Mouse (Mus musculus): ENCODE measurements around the gene Pxylp1. TPM values are rescaled to one million over a fixed set of nuclear protein-coding genes. Genes with fewer than 3 reads are reported as not detected.

The Pxylp1 gene
- polyA plus RNA-seq, 1 experiment from 2014 or later = 41.3 TPM

DNA sequence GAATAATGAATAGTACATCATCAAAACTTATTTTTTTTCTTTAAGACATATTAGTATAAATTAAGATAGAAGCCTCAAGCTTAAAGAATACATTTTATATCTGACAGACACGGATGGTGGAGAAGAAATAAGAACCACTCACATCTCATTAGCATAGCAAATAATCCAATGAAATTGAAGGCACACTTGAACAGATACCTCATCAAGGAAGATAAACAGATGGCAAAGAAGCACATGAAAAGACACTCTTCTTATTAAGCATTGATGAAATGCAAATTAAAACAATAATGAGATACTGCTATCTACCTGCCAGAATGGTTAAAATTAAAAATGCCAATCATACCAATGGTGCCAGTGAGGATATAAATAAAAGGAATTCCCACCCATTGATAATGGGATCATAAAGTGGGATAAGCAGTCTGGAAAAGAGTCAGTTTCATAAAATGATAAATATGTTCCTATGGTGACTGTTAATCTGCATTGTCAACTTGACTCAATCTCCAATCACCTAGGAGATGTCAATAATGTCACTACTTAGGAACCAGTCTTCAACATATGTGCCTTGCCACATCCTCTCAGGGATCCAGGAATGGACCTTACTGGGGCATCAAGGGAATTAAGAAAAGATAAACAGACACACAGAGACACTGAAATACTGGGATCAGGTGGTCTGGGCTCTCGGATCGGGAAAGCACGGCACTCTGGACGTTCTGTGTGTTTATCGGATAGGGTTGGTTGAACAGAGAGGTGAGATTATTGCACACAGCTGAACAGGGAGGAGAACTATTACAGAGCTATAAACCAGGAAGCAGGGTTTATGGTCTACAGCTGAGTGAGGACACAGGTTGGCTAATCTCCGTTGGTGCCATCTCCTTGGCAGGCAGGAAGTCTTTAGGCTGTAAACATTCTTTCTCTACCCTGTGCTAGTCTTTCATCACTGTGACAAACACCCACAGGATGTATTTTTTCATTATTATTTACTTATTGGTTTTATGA, 12.2 kb upstream of the Pxylp1 start:
- no peak for ATAC-seq (ENCODE audit: insufficient number of reproducible peaks, insufficient read depth, low FRiP score, low read depth)
- no peaks in the 10 kb centered on the region for H3K27me3 ChIP-seq (ENCODE audit: control insufficient read depth, insufficient read depth, low read length)
- H3K9ac ChIP-seq (ENCODE audit: low read length) = no peak overlapping the region
- H3K4me1 ChIP-seq (ENCODE audit: control insufficient read depth in 2 of 2, insufficient read depth in 2 of 2, low read length in 2 of 2) = peaks cover 3 to 6% of the 10 kb centered on the region in 2 experiments; a peak in 2 of 4 replicates
- H3K9me3 ChIP-seq (ENCODE audit: control insufficient read depth, low read length) = no peaks in the 10 kb centered on the region
- H3K27ac ChIP-seq (replicated peaks in 1 of 2; ENCODE audit: control insufficient read depth in 1 of 2, insufficient read depth in 1 of 2, low read depth in 2 of 2, low read length in 2 of 2) = no peak overlapping the region
- H3K4me3 ChIP-seq (ENCODE audit: control insufficient read depth in 1 of 2, insufficient read depth in 1 of 2, low read depth in 1 of 2, low read length in 2 of 2) = no peak overlapping the region
- WGBS = 87% methylated on average over 7 of the region's 7 CpGs
- H3K4me2 ChIP-seq (ENCODE audit: low read length) = no peak overlapping the region
- no peaks in the 10 kb centered on the region for H3K36me3 ChIP-seq (ENCODE audit: control insufficient read depth, insufficient read depth, low read length)

DNA sequence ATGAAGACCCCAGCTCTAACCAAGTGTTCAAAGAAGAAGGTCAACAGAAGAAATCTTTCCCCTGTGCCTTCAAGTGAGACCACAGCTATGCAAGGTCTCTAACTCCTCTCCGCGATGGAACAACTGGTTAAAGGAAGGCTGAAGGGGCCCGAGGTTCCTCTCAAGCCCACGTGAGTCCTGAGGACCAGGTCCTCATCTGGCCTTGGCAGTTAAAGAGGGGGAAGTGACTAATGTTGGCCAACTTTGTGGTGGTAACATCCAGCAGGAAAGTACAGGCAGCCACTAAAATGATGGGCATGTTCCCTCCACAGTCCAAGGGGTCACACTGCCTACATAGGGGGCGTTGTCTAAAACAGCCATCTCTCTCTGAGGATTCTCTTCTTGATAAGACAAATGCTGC, 7.2 kb upstream of the Pxylp1 start:
- H3K4me1 ChIP-seq (ENCODE audit: control insufficient read depth in 2 of 2, insufficient read depth in 2 of 2, low read length in 2 of 2) = no peaks in the 10 kb centered on the region
- no peaks in the 10 kb centered on the region for H3K9me3 ChIP-seq (ENCODE audit: control insufficient read depth, low read length)
- H3K4me2 ChIP-seq (ENCODE audit: low read length) = no peak overlapping the region
- H3K27me3 ChIP-seq (ENCODE audit: control insufficient read depth, insufficient read depth, low read length) = no peaks in the 10 kb centered on the region
- H3K9ac ChIP-seq (ENCODE audit: low read length) = no peak overlapping the region
- WGBS = 64% methylated on average over 5 of the region's 5 CpGs
- H3K4me3 ChIP-seq (ENCODE audit: control insufficient read depth in 1 of 2, insufficient read depth in 1 of 2, low read depth in 1 of 2, low read length in 2 of 2) = no peak overlapping the region
- H3K36me3 ChIP-seq (ENCODE audit: control insufficient read depth, insufficient read depth, low read length) = no peaks in the 10 kb centered on the region
- no peak overlapping the region for H3K27ac ChIP-seq (replicated peaks in 1 of 2; ENCODE audit: control insufficient read depth in 1 of 2, insufficient read depth in 1 of 2, low read depth in 2 of 2, low read length in 2 of 2)
- ATAC-seq (ENCODE audit: insufficient number of reproducible peaks, insufficient read depth, low FRiP score, low read depth) = no peak

DNA sequence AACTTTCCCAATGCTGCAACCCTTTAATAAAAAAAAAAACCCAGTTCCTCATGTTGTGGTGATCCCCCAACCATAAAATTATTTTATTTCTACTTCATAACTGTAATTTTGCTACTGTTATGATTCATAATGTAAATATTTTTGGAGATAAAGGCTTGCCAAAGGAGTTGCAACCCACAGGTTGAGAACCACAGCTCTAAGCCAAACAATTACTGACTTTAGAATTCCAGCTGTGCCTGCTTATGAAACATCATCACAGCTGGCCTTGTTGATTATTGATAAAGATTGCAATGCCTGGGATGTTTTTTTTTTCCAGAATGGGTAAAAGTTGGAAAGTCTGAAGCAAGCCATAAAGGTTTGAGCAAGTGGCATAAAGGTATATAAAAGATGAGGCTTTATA, 6.5 kb upstream of the Pxylp1 start:
- ATAC-seq (ENCODE audit: insufficient number of reproducible peaks, insufficient read depth, low FRiP score, low read depth) = no peak
- no peaks in the 10 kb centered on the region for H3K27me3 ChIP-seq (ENCODE audit: control insufficient read depth, insufficient read depth, low read length)
- H3K36me3 ChIP-seq (ENCODE audit: control insufficient read depth, insufficient read depth, low read length) = no peaks in the 10 kb centered on the region
- no peaks in the 10 kb centered on the region for H3K4me1 ChIP-seq (ENCODE audit: control insufficient read depth in 2 of 2, insufficient read depth in 2 of 2, low read length in 2 of 2)
- H3K9ac ChIP-seq (ENCODE audit: low read length) = no peak overlapping the region
- H3K4me3 ChIP-seq (ENCODE audit: control insufficient read depth in 1 of 2, insufficient read depth in 1 of 2, low read depth in 1 of 2, low read length in 2 of 2) = no peak overlapping the region
- H3K9me3 ChIP-seq (ENCODE audit: control insufficient read depth, low read length) = no peaks in the 10 kb centered on the region
- H3K27ac ChIP-seq (replicated peaks in 1 of 2; ENCODE audit: control insufficient read depth in 1 of 2, insufficient read depth in 1 of 2, low read depth in 2 of 2, low read length in 2 of 2) = no peak overlapping the region
- no peak overlapping the region for H3K4me2 ChIP-seq (ENCODE audit: low read length)

DNA sequence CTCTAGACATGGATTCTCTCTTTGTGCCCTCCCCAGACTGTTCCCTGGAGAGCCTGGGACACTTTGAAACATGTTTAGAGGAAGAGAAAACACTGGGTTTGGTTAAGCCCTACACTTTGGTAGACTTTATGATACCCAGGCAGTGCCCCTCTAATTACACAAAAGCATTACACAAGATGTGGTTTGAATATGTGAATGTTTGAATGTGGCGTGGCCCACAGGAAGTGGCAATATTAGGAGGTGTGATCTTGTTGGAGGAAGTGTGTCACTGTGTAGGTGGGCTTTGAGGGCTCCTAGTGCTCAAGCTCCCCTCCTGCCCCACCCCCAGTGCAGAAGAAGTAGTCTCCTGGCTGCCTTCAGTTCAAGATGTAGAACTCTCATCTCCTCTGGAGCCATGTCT, 4.2 kb upstream of the Pxylp1 start:
- H3K4me1 ChIP-seq (ENCODE audit: control insufficient read depth in 2 of 2, insufficient read depth in 2 of 2, low read length in 2 of 2) = no peaks in the 10 kb centered on the region
- H3K4me2 ChIP-seq (ENCODE audit: low read length) = no peak overlapping the region
- no peaks in the 10 kb centered on the region for H3K36me3 ChIP-seq (ENCODE audit: control insufficient read depth, insufficient read depth, low read length)
- H3K9me3 ChIP-seq (ENCODE audit: control insufficient read depth, low read length) = no peaks in the 10 kb centered on the region
- H3K27ac ChIP-seq (replicated peaks in 1 of 2; ENCODE audit: control insufficient read depth in 1 of 2, insufficient read depth in 1 of 2, low read depth in 2 of 2, low read length in 2 of 2) = no peak overlapping the region
- WGBS = 93% methylated on average over 1 of the region's 1 CpGs
- ATAC-seq (ENCODE audit: insufficient number of reproducible peaks, insufficient read depth, low FRiP score, low read depth) = no peak
- no peaks in the 10 kb centered on the region for H3K27me3 ChIP-seq (ENCODE audit: control insufficient read depth, insufficient read depth, low read length)
- H3K4me3 ChIP-seq (ENCODE audit: control insufficient read depth in 1 of 2, insufficient read depth in 1 of 2, low read depth in 1 of 2, low read length in 2 of 2) = no peak overlapping the region
- H3K9ac ChIP-seq (ENCODE audit: low read length) = no peak overlapping the region

DNA sequence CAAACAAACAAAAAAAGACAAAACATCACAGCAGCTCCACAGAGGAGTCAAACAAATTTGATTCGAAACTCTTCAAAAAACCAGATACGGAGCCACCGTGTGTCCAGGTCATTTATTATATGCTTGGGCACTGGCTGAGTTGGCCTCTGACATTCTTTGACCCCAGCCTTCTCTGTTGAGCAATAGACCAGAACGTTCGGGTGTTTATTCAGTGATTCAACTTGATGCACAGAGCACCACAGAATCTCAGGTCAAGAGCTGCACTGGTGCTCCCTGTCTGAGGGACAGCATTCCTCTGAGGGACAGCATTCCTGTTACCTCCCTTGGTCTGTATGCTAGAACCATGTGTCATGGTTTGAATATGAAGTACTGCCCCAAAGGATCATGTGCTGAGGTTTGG, 1.1 kb upstream of the Pxylp1 start:
- WGBS = 83% methylated on average over 5 of the region's 5 CpGs
- Histone ChIP-seq H3K4me1 (ENCODE audit: control insufficient read depth in 2 of 2, insufficient read depth in 2 of 2, low read length in 2 of 2) (peaks cover 2 to 5% of the 10 kb centered on the region in 2 experiments; a peak in 2 of 4 replicates), H3K9ac (ENCODE audit: low read length) (no peak overlapping the region), H3K27me3 (ENCODE audit: control insufficient read depth, insufficient read depth, low read length) (no peaks in the 10 kb centered on the region), H3K9me3 (ENCODE audit: control insufficient read depth, low read length) (no peaks in the 10 kb centered on the region), H3K4me2 (ENCODE audit: low read length) (no peak overlapping the region), H3K36me3 (ENCODE audit: control insufficient read depth, insufficient read depth, low read length) (no peaks in the 10 kb centered on the region), H3K27ac (replicated peaks in 1 of 2; ENCODE audit: control insufficient read depth in 1 of 2, insufficient read depth in 1 of 2, low read depth in 2 of 2, low read length in 2 of 2) (no peak overlapping the region), H3K4me3 (ENCODE audit: control insufficient read depth in 1 of 2, insufficient read depth in 1 of 2, low read depth in 1 of 2, low read length in 2 of 2) (no peak overlapping the region)
- ATAC-seq (ENCODE audit: insufficient number of reproducible peaks, insufficient read depth, low FRiP score, low read depth) = no peak

DNA sequence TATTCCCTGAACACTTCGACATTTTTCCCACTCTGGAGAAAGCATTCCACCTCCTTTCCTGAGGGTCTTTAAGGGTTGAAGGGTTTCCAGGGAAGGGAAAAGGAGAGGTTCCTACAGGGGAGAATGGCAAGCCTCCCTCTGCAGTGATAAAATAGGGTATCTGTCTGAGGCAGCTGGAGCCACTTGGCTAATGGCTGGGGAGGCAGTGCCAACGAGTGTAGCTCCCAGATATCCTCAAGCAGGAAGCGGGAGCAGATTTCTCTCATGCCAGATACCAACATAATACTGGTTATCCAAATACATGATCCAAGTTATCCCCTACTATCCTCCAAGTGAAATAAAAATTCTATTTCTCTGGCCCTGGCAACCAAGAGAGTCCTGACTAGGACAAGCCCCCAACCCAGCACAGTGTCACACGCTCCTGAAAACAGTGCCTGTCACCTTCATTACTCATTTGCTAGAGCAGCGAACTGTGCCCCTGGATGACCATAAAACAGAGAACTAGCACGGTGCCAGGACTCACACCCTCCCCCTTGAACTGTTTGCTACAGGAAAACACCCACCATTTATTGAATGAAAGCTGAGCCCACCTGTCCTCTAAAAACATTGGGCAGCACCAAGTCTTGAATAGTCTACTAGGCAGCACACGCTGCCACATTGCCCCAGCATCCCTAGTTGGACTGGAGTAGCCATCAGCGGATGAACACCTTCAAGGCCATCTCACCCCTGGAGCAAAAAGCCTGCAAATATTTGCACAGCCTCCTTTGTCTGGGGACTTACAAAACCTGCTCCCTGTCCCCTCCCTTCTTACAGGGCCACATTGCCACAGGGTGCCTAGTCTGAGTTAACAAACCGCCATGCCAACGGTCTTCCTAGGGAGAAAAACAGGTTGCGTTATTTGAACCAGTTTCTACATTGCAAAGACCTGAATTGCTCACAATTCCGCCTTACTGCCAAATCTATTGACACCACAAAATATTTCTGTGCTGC, 833 bp downstream of the Pxylp1 start:
- H3K36me3 ChIP-seq (ENCODE audit: control insufficient read depth, insufficient read depth, low read length) = no peaks in the 10 kb centered on the region
- no peaks in the 10 kb centered on the region for H3K9me3 ChIP-seq (ENCODE audit: control insufficient read depth, low read length)
- no peak overlapping the region for H3K4me3 ChIP-seq (ENCODE audit: control insufficient read depth in 1 of 2, insufficient read depth in 1 of 2, low read depth in 1 of 2, low read length in 2 of 2)
- H3K27ac ChIP-seq (replicated peaks in 1 of 2; ENCODE audit: control insufficient read depth in 1 of 2, insufficient read depth in 1 of 2, low read depth in 2 of 2, low read length in 2 of 2) = no peak overlapping the region
- ATAC-seq (ENCODE audit: insufficient number of reproducible peaks, insufficient read depth, low FRiP score, low read depth) = no peak
- no peak overlapping the region for H3K9ac ChIP-seq (ENCODE audit: low read length)
- peaks cover 13 to 22% of the 10 kb centered on the region in 2 experiments for H3K4me1 ChIP-seq (ENCODE audit: control insufficient read depth in 2 of 2, insufficient read depth in 2 of 2, low read length in 2 of 2)
- no peak overlapping the region for H3K4me2 ChIP-seq (ENCODE audit: low read length)
- H3K27me3 ChIP-seq (ENCODE audit: control insufficient read depth, insufficient read depth, low read length) = no peaks in the 10 kb centered on the region; the same call in 1 of the 2 replicates
- WGBS = 69% methylated on average over 12 of the region's 12 CpGs

DNA sequence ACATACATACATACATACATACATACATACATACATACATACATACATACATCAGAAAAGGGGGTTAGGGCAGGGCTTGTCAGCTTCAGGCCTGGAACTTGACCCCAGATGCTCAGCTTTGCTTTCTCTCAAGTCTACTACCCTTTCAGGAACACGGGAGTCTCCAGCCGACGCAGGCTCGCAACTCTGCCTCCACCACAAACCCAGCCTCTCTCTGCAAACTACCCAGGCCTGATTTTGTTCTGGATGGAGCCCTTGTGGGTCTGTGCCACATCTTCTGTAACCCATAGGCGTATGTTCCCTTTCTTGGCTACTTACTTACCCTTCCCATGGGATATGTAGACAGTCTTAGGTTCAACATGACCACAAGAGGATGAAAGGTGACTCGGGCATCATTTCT, 1.7 kb downstream of the Pxylp1 start:
- Histone ChIP-seq H3K4me1 (ENCODE audit: control insufficient read depth in 2 of 2, insufficient read depth in 2 of 2, low read length in 2 of 2) (peaks cover 20 to 30% of the 10 kb centered on the region in 2 experiments), H3K4me2 (ENCODE audit: low read length) (no peak overlapping the region), H3K4me3 (ENCODE audit: control insufficient read depth in 1 of 2, insufficient read depth in 1 of 2, low read depth in 1 of 2, low read length in 2 of 2) (no peak overlapping the region), H3K9ac (ENCODE audit: low read length) (no peak overlapping the region), H3K36me3 (ENCODE audit: control insufficient read depth, insufficient read depth, low read length) (no peaks in the 10 kb centered on the region), H3K27ac (replicated peaks in 1 of 2; ENCODE audit: control insufficient read depth in 1 of 2, insufficient read depth in 1 of 2, low read depth in 2 of 2, low read length in 2 of 2) (no peak overlapping the region), H3K27me3 (ENCODE audit: control insufficient read depth, insufficient read depth, low read length) (no peaks in the 10 kb centered on the region; the same call in 1 of the 2 replicates), H3K9me3 (ENCODE audit: control insufficient read depth, low read length) (no peaks in the 10 kb centered on the region)
- no peak for ATAC-seq (ENCODE audit: insufficient number of reproducible peaks, insufficient read depth, low FRiP score, low read depth)
- WGBS = 86% methylated on average over 6 of the region's 6 CpGs

Data from heart, embryonic 14.5 days (tissue).